Mouse (Mus musculus) v-Abl transformed pro-B cells (cell line): ENCODE measurements around the gene Timm8a2.

Experiments
- in situ Hi-C, 2 experiments: fragments of 400-800 bp; cut with MboI; formaldehyde crosslinking; loops; one replicate each; pipeline ENCODE4 v1.15.1; 2025; ENCODE audit not compliant: unreplicated experiment in 2 of 2

Gene Timm8a2

GRCm38 (mm10) chr14:122010301-122010700, 24.2 kb upstream of the Timm8a2 start:
- in situ Hi-C loops, result no loop called here

GRCm38 (mm10) chr14:122011768-122012167, 22.7 kb upstream of the Timm8a2 start:
- in situ Hi-C loops, result no loop called here

- in situ Hi-C loops, result no loop called here
Observed at GRCm38 (mm10) chr14:122012193-122012592, 22.3 kb upstream of the Timm8a2 start.

GRCm38 (mm10) chr14:122012814-122013213, 21.7 kb upstream of the Timm8a2 start:
- in situ Hi-C loops, result no loop called here

- in situ Hi-C loops, result no loop called here
Observed at GRCm38 (mm10) chr14:122013417-122013951, 21.0 kb upstream of the Timm8a2 start.

- in situ Hi-C loops, result no loop called here
Observed at GRCm38 (mm10) chr14:122017958-122018357, 16.5 kb upstream of the Timm8a2 start.

- in situ Hi-C loops, result no loop called here
Observed at GRCm38 (mm10) chr14:122019389-122019788, 15.1 kb upstream of the Timm8a2 start.

- in situ Hi-C loops, result no loop called here
Observed at GRCm38 (mm10) chr14:122020567-122020966, 13.9 kb upstream of the Timm8a2 start.

GRCm38 (mm10) chr14:122023054-122023453, 11.4 kb upstream of the Timm8a2 start:
- in situ Hi-C loops, result no loop called here

- in situ Hi-C loops, result no loop called here
Observed at GRCm38 (mm10) chr14:122023928-122024327, 10.5 kb upstream of the Timm8a2 start.

- in situ Hi-C loops, result no loop called here
Observed at GRCm38 (mm10) chr14:122028926-122029745, 5.3 kb upstream of the Timm8a2 start.

- in situ Hi-C loops, result no loop called here
Observed at GRCm38 (mm10) chr14:122029851-122030250, 4.6 kb upstream of the Timm8a2 start.

GRCm38 (mm10) chr14:122032045-122032444, 2.4 kb upstream of the Timm8a2 start:
- in situ Hi-C loops, result no loop called here

- in situ Hi-C loops, result no loop called here
Observed at GRCm38 (mm10) chr14:122035181-122035580, 707 bp downstream of the Timm8a2 start.

- in situ Hi-C loops, result no loop called here
Observed at GRCm38 (mm10) chr14:122035860-122036259, 1.4 kb downstream of the Timm8a2 start.

GRCm38 (mm10) chr14:122038874-122039647, 4.6 kb downstream of the Timm8a2 start:
- in situ Hi-C loops, result no loop called here

- in situ Hi-C loops, result no loop called here
Observed at GRCm38 (mm10) chr14:122041413-122041825, 6.9 kb downstream of the Timm8a2 start.

GRCm38 (mm10) chr14:122042142-122042694, 7.7 kb downstream of the Timm8a2 start:
- in situ Hi-C loops, result no loop called here

GRCm38 (mm10) chr14:122047784-122048183, 13.3 kb downstream of the Timm8a2 start:
- in situ Hi-C loops, result no loop called here

GRCm38 (mm10) chr14:122048816-122049215, 14.3 kb downstream of the Timm8a2 start:
- in situ Hi-C loops, result no loop called here
